Mouse (Mus musculus) midbrain, postnatal 0 days (tissue): ENCODE measurements around the gene Stk10. TPM values are rescaled to one million over a fixed set of nuclear protein-coding genes. Genes with fewer than 3 reads are reported as not detected.

Source experiments
- ATAC-seq: fragments of 200-750 bp; cut with Nextera tagmentation; 2 replicates; pipeline ENCODE4 v1.8.0; 2017; ENCODE audit warnings: moderate number of reproducible peaks, mild to moderate bottlenecking, moderate TSS enrichment, moderate library complexity; ENCODE audit not compliant: low FRiP score
- DNase-seq: peaks from one replicate; pipeline ENCODE4 v3.0.0-alpha.2; 2015; ENCODE audit warnings: low spot score
- H3K27ac ChIP-seq: fragments of 300-500 bp; sonication (generic); 2 replicates; pipeline ENCODE4 v1.5.1; 2014; ENCODE audit warnings: low read depth, mild to moderate bottlenecking, low read length, mixed read lengths
- H3K27me3 ChIP-seq: fragments of 300-500 bp; sonication (generic); 2 replicates; pipeline ENCODE4 v1.6.1; 2014; ENCODE audit warnings: low read length, control low read depth, mixed read lengths; ENCODE audit not compliant: insufficient read depth
- H3K36me3 ChIP-seq: fragments of 300-500 bp; sonication (generic); 2 replicates; pipeline ENCODE4 v1.6.1; 2014; ENCODE audit warnings: low read length, control low read depth, mixed read lengths; ENCODE audit not compliant: insufficient read depth
- H3K4me1 ChIP-seq: fragments of 300-500 bp; sonication (generic); 2 replicates; pipeline ENCODE4 v1.6.1; 2014; ENCODE audit warnings: mild to moderate bottlenecking, control low read depth, antibody characterized with exemption, low read length, mixed read lengths; ENCODE audit not compliant: insufficient read depth
- H3K4me2 ChIP-seq: fragments of 300-500 bp; sonication (generic); 2 replicates; pipeline ENCODE4 v1.6.1; 2014; ENCODE audit warnings: low read depth, mild to moderate bottlenecking, low read length, mixed read lengths; ENCODE audit not compliant: poor library complexity, severe bottlenecking
- H3K4me3 ChIP-seq: fragments of 300-500 bp; sonication (generic); 2 replicates; pipeline ENCODE4 v1.5.1; 2014; ENCODE audit warnings: low read depth, mild to moderate bottlenecking, low read length, moderate library complexity
- H3K9ac ChIP-seq: fragments of 300-500 bp; sonication (generic); replicated peaks from 2 replicates; pipeline ENCODE4 v1.6.1; 2014; ENCODE audit warnings: mild to moderate bottlenecking, low read length, moderate library complexity, mixed read lengths; ENCODE audit not compliant: poor library complexity, severe bottlenecking
- H3K9me3 ChIP-seq: fragments of 300-500 bp; sonication (generic); 2 replicates; pipeline ENCODE4 v1.6.1; 2016; ENCODE audit warnings: low read length, control low read depth
- CTCF ChIP-seq: IDR thresholded peaks from 2 replicates; pipeline ENCODE4 v1.5.1; 2016; ENCODE audit warnings: antibody characterized with exemption, mild to moderate bottlenecking
- WGBS: fragments of 180-500 bp; shearing (Covaris S2); extraction: QIAGEN DNeasy Blood & Tissue Kit; methylation state at CpG from one replicate; pipeline ENCODE4 v1.1.7; 2014; 5-methylcytosine and 5-hydroxymethylcytosine counted together
- polyA plus RNA-seq: library from polyadenylated mRNA; unstranded; fragments of >200 nt; fragmentation: Nextera tagmentation; extraction: Ambion mirVana; gene quantifications from 2 replicates; pipeline ENCODE4 v1.2.1, GENCODE M21; 2015
- total RNA-seq: library from RNA; depleted of rRNA; stranded (reverse); fragments of >200 nt; gene quantifications from 2 replicates; pipeline ENCODE4 v1.2.3, GENCODE M21; 2014

Stk10 gene
- total and polyA plus RNA-seq, 2 experiments from 2014 or later, result 0.99 to 9.4 TPM

- Histone ChIP-seq H3K9ac (no peak overlapping the region), H3K4me3 (no peak overlapping the region), H3K9me3 (no peaks in the 10 kb centered on the region), H3K27me3 (no peaks in the 10 kb centered on the region), H3K36me3 (no peaks in the 10 kb centered on the region; the same call in 1 of the 2 replicates), H3K27ac (no peak overlapping the region), H3K4me1 (0 out of 2 replicates have a peak, but pooled peaks cover 6% of the 10 kb centered on the region), H3K4me2 (no peak overlapping the region)
- TF ChIP-seq CTCF, result no peak
- ATAC-seq, result no peak
- WGBS, result 76% methylated on average over 6 of the region's 6 CpGs
- no peak for DNase-seq
These were observed 5.3 kb downstream of the Stk10 start for GRCm38 (mm10) chr11:32538435-32538834.

DNA sequence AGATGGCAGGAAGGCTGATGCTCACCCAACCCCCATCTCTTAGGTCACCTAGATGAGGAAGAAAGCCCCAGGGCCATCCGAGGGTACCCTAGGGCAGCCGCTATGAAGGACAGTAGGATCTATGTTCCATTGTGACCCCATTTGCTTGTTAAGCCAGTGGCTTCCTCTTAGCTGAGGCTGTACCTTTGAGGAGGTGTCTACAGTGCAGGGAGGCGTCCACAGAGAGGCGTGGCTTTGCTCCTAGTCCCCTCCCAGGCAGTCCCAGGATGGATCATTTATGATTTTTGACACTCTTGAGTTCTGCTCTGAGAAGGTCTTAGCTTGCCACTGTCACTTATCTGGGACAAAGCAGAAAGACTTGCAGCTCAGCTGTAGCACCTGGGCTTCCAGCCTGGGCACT lies 5.7 kb downstream of the Stk10 start:
- Histone ChIP-seq H3K27me3 (no peaks in the 10 kb centered on the region), H3K9me3 (no peaks in the 10 kb centered on the region), H3K9ac (no peak overlapping the region), H3K27ac (no peak overlapping the region), H3K36me3 (no peaks in the 10 kb centered on the region; the same call in 1 of the 2 replicates), H3K4me1 (0 out of 2 replicates have a peak, but pooled peaks cover 6% of the 10 kb centered on the region), H3K4me2 (no peak overlapping the region), H3K4me3 (no peak overlapping the region)
- ATAC-seq, result no peak
- 88% methylated on average over 4 of the region's 4 CpGs for WGBS
- no peak for TF ChIP-seq CTCF
- DNase-seq, result no peak

DNA sequence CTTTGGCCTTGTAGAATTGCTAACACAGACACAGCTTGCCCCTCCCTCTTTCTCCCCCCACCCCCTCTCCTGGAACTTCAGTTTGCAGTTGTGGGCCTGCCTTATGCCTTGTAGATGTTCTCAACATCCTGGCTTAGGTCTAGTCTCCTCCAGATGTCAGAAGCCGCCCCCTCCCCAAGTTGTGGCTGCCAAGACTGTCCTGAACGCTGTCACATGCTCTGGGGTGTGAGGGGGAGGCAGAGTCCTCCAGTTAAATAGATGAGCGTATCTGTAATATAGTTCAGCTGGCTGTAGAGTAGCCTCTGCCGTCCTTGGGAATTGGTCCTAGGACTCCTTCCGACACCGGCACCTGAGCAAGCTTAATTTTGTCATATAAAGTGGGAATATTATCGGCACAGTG lies 6.6 kb downstream of the Stk10 start:
- 91% methylated on average over 7 of the region's 7 CpGs for WGBS
- H3K9ac ChIP-seq, result no peak overlapping the region

DNA sequence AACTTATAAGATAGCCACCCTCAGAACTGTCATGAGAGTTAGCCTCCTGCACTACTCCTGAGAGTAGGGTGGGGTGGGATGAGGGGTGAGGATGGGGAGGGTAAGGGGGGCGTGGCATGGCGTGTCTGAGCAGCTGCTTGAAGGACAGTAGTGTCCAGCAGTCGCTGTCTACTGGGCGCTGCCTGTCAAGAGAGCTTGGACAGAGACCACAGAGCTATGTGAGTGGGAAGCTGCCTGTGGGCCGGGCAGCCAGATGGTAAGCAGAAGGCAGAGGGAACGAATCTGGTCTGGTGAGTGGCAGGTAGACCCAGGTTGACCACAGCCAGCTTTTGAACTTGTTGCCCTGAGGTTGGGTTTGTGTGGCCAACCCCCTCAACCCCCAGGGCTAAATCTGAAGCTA lies 7.4 kb downstream of the Stk10 start:
- Histone ChIP-seq H3K4me1 (0 out of 2 replicates have a peak, but pooled peaks cover 3% of the 10 kb centered on the region), H3K27me3 (no peaks in the 10 kb centered on the region), H3K4me2 (no peak overlapping the region), H3K9me3 (no peaks in the 10 kb centered on the region), H3K4me3 (no peak overlapping the region), H3K27ac (no peak overlapping the region), H3K36me3 (no peaks in the 10 kb centered on the region; the same call in 1 of the 2 replicates), H3K9ac (no peak overlapping the region)
- TF ChIP-seq CTCF, result no peak
- no peak for DNase-seq
- 84% methylated on average over 6 of the region's 6 CpGs for WGBS
- no peak for ATAC-seq

More for the DNA sequence above, 6.6 kb downstream of the Stk10 start:
- H3K27me3 ChIP-seq, result no peaks in the 10 kb centered on the region
- DNase-seq, result no peak
- H3K27ac ChIP-seq, result no peak overlapping the region
- ATAC-seq, result no peak
- no peak overlapping the region for H3K4me2 ChIP-seq
- H3K36me3 ChIP-seq, result no peaks in the 10 kb centered on the region; the same call in 1 of the 2 replicates
- TF ChIP-seq CTCF, result no peak
- H3K4me1 ChIP-seq, result 0 out of 2 replicates have a peak, but pooled peaks cover 3% of the 10 kb centered on the region
- H3K4me3 ChIP-seq, result no peak overlapping the region
- H3K9me3 ChIP-seq, result no peaks in the 10 kb centered on the region

DNA sequence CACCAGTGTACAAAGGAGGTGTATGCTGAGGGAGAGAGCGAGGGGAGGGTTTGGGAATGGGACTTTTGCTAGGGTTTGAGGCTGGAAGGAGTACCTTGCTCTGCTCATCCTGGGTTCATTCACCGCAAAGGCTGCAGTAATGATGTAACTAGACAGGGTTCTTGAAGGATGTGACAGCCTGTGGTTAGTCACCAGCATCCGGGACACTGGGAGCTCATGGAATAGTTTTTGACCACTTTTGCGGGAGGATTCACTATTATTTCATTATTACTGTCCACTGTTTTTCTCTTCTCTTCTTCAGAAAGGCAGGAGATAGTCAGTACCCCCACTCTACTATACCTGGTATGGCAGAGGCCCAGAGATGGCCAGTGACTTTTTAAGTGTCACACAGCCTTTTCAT lies 9.1 kb downstream of the Stk10 start:
- no peaks in the 10 kb centered on the region for H3K27me3 ChIP-seq
- H3K27ac ChIP-seq, result no peak overlapping the region
- no peak for TF ChIP-seq CTCF
- DNase-seq (no peak), ATAC-seq (no peak)
- WGBS, result 91% methylated on average over 4 of the region's 4 CpGs
- H3K4me2 ChIP-seq, result no peak overlapping the region
- H3K9ac ChIP-seq, result no peak overlapping the region
- H3K4me3 ChIP-seq, result no peak overlapping the region
- no peaks in the 10 kb centered on the region for H3K4me1 ChIP-seq
- H3K9me3 ChIP-seq, result no peaks in the 10 kb centered on the region
- no peaks in the 10 kb centered on the region; the same call in 1 of the 2 replicates for H3K36me3 ChIP-seq

- Histone ChIP-seq H3K36me3 (no peaks in the 10 kb centered on the region; the same call in 1 of the 2 replicates), H3K9ac (no peak overlapping the region), H3K27me3 (no peaks in the 10 kb centered on the region), H3K4me3 (no peak overlapping the region), H3K4me2 (no peak overlapping the region), H3K4me1 (no peaks in the 10 kb centered on the region), H3K27ac (no peak overlapping the region), H3K9me3 (no peaks in the 10 kb centered on the region)
- TF ChIP-seq CTCF, result no peak
- ATAC-seq (no peak), DNase-seq (no peak)
- 36% methylated on average over 3 of the region's 3 CpGs for WGBS
These were observed 9.7 kb downstream of the Stk10 start for GRCm38 (mm10) chr11:32542687-32543411.
